Mouse (Mus musculus) embryo, embryonic 11.5 days (tissue): ENCODE measurements around the gene Acyp1.
"Not testable (repeated sequence)": the region's sequence is repeated elsewhere in the genome, so short reads cannot be mapped to it uniquely, and the experiment has no call there.

Experiments used
- DNase-seq: peaks from one replicate; pipeline ENCODE4 v3.0.0-alpha.2; 2012; ENCODE audit warnings: low read depth, low spot score

Acyp1 gene

DNA sequence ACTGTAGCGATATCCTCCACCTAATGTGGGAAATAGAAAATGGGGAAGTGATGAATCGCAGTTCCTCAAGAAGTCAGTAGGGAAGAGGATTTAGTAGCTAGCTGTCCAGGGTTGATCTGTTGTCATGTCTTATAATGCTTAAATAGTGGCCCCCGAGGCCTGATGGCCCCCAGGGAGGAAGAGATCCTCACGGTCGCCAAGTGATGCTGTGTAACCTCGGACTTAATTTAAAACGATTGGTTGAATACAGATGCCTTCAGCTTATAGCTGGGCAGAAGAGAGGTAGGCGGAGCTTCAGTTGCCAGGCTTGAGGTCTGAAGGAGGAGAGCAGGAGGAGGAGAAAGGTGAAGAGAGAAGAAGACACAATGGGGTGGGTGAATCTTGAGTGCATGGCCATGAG is 3.9 kb downstream of the Acyp1 start:
- no peak for DNase-seq

DNA sequence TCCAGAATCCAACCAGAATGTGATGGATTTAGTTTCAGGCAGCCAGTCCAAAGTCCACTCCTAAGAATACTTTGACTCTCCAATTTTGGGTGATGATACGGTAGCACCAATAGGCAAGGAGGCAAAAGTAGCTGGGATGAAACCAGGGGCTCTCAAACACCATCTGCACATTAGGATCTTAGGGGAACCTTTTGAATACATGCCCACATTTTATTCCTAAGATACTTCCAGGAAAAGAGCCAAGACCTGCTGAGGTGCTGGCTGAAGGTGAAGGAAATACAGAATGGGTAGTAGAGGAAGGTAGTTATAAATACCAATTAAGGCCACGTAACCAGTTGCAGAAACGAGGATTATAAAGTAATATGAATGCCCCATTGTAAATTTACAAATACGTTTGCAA is 6.5 kb downstream of the Acyp1 start:
- DNase-seq, result not testable (repeated sequence)

DNA sequence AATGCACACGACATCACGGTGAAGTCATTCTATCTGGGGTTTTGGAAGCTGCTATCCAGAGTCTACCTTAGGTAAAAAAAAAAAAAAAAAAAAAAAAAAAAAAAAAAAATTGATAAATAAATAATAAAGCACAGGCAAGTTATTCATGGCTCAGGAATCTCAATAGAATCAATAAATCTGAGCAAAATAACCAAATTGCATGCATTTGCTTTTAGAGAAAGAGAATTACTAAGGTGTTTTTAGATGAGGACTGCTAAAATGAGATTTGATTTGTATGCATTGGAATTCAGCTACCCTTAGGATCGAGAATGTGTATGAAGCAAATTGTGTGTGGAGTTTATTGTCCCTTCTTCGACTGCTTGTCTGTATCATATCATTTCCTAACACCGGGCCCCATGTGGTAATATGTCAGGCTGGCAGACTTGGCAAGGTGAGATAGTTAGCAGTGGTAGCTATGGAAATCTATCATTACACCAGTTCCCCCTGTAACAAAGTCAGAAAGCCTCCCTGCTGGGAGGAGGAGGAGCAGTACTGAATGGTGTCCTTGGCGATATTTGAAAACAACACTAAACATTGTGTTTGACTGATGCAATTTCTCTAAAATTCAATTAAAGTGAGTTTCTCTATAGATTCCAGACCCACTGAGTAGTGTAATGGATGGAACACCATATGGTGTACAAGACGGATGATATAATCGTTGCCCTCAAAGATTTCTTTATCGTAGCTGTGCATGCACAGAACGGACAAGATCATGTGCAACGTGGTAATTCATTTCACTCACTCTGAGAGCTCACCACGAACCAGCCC is 7.2 kb downstream of the Acyp1 start:
- no peak for DNase-seq

DNA sequence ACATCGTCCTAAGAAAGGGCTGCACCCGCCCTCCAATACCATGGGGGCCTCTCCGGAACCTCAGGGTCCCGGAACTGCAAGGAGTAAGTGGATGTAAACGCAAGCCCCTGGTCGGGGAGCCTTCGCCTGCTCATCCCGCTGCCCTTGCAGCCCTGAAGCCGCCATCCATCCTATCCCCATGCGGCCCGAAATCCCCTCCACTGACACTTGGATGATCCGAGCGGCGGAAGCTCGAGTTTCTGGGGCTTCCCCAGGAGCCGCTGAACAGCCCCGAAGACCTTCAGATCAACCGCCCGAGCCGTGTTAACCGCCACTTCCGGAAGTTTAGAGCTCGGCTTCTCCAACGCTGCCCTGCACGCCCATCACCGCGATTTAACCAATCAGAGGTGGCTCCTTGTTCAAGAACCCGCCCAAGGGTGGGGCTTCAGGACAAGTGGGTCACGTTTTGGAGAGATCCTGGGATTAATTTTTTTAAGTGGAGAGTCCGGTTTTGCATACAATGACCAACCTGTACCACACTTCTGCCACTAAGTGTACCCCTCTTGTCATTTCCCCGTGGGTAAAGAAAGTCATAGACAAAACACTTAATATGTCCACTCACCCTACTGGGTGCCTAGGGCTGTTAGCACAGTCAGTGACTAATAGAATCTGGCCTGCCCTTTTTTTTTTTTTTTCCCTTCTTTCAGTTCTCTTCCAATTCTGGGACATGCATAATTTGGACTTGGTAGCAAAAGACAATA is 8.0 kb downstream of the Acyp1 start:
- peak; percentile 95 for DNase-seq

DNA sequence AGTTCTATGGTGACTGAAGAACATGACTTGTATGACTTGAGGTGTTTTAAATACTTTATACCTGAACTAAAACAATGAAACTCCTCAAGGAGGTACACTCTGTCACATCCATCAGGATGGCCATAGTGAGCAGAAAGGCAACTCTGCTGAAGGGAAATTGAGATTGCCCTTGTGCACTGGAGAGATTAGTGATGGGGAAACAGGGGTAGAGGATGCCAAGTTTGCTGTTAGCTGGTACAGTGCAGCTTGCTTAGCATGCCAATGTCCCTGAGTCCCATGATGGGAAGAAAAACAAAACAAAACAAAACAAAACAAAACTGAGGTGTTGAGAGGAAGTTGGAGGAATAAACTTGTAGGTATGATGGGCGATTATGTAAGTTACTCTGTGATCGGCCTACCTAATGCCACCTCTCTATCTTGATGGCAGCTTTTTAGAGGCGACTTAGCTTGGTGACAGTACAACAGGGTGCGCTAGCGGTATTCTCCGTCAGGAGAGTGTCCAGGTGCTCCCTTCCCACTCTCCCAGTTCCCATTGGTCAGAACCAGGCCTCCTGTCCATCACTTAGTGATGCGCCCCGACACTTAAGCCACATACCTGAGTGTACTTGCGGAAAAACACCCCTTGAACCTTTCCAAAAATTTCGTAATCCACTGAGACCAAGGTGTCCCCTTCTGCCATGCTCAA is 8.7 kb downstream of the Acyp1 start:
- no peak for DNase-seq

DNA sequence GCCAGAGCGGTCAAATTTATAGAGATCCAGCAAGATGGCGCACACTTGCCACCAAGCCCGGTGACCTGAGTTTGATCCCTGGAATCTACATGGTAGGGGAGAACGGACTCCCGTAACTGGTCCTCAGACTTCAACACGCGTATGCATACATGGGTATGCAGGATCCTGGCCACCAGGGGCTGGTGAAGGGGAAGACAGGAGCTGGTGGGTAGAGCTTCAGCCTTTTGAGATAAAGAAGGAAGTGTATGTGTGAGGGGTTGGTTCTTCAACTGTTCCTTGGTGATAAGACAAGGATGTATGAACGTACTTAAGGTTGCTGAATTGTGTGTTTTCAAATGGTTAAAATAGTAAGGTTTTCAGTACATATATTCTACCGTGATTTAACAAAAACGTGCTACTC is 9.3 kb downstream of the Acyp1 start:
- DNase-seq, result no peak

GRCm38 (mm10) chr12:85276273-85276672 is 12.0 kb downstream of the Acyp1 start:
- no peak for DNase-seq

- DNase-seq, result no peak
These were observed 14.7 kb downstream of the Acyp1 start for GRCm38 (mm10) chr12:85273508-85273907.

DNA sequence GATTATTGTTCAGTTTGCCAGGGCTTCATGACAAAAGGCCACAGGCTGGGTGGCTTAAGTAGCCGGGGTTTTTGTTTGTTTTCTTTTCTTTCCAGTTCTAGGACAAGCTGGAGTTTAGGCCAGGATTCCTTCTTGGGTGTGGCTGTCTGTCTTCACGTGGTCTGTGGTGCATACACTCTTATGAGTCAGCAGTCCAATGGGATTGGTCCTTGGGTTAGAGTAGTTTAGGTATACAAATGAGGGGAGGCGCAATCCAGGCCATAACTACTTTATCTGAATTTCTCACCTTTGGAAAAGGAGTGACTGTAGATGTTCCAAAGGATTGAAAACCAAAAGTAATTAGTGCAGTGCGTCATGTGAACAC is 16.4 kb downstream of the Acyp1 start:
- DNase-seq, result no peak

DNA sequence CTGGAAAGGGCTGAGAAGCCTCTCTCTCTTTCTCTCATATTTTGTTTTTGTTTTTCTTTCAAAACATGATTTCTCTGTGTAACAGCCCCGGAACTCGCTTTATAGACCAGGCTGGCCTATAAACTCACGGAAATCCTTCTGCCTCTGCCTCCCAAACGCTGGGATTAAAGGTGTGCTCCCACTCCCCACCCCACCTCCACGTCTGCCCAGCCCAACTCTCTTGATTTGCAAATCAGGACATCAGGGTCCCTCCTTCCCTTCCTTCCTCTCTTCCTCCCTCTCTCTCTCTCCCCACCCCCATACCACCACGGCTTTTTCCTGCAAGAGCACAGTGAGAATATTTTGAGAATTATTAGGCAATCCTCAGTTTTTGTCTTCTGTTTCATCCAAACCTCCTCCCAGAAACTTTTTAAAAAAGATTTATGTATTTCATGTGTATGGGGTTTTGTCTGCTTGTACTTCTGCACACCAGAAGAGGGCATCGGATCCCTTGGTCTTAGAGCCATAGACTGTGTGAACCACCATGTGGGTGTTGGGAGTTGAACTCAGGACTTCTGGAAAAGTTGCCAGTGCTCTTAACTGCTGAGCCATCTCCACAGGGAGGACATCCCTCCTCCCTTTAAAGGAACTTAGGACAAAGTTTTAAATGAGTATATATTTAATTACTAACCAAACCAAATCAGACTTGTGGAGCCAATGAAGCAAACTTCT is 17.0 kb downstream of the Acyp1 start:
- no peak for DNase-seq

DNA sequence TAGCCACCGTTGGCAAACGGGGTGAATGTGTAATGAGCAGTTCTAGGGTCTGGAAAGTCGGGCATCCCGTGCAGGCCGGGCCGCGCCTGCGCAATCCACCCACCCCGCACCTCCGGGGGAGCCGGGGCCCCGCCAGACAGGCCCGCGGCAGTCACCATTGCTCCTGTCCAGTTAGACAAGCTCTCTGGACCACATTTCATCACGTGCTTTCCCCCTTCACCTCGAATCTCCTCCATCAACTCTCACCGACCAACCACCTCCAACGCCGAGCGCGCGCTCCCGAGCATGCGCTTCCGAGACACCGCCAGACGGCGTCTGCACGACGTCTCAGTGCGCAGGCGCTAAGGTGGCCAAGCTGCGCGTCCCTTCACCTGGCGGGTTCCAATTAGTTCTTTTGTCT is 17.9 kb downstream of the Acyp1 start, which contains the start of gene Mlh3:
Mlh3 (minus strand) TSS at position 281 of the 400 bp plus-strand sequence.
- DNase-seq, result peak; percentile 80

DNA sequence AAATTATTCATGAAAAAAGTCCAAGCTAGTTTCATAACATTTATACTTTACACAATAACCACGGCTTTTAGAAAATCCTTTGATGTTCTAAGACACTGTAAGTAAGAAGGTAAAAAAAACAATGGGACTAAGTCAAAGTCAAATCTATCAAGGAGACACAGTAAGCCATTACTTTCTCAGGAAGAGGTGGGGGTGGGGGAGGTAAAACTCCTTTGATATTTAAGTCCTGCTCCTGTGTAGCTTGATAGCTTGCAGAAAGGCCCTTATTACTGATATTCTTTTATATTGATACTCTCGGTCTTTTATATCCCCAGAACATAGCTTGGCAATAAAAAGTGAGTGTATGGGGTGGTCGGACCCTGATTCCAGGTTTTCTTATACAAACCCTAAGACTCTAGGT is 18.4 kb downstream of the Acyp1 start:
- DNase-seq, result no peak

DNA sequence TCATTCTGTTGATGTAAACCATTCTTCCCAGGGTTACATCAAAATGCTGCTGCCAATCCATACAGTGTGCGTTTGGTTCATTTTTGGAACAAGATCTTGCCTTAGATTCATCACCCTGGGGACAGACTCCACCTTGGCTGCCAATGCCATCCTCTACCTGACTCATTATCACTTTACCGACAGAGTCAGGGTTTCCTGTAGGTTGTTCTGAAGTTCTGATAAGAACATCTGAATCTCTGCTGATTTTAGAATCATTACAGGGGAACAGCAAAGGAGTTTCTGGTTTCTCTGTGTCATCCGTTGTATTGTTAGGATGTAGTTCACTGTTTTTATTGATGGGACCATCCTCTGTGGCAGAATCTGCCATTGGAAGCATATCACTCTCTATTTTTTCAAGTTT is 22.0 kb downstream of the Acyp1 start:
- no peak for DNase-seq

GRCm38 (mm10) chr12:85264940-85265339 is 23.3 kb downstream of the Acyp1 start:
- DNase-seq, result no peak

GRCm38 (mm10) chr12:85264531-85264930 is 23.7 kb downstream of the Acyp1 start:
- no peak for DNase-seq

DNA sequence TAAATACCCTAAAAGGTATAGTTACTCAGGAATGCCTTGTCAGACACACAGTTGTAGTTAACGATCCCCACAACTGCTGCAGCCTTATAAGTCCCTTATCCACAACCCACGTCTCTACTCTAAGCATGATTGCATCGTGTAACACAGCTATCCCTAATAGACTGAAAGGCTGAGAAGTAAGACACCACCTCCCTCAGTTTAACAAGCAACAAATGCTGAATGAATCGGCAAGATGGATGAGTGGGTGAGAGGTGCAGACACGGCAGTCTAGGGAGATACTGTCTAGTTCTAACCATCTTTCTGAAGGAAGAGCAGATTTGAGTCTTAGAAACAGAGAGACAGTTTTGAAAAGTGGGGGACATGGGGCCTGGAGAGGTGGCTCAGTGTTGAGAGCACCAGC is 25.0 kb downstream of the Acyp1 start:
- DNase-seq, result no peak

- DNase-seq, result peak; percentile 54
These were observed 25.7 kb downstream of the Acyp1 start for GRCm38 (mm10) chr12:85262489-85262888.

- DNase-seq, result no peak
These were observed 31.1 kb downstream of the Acyp1 start for GRCm38 (mm10) chr12:85257008-85257639.

DNA sequence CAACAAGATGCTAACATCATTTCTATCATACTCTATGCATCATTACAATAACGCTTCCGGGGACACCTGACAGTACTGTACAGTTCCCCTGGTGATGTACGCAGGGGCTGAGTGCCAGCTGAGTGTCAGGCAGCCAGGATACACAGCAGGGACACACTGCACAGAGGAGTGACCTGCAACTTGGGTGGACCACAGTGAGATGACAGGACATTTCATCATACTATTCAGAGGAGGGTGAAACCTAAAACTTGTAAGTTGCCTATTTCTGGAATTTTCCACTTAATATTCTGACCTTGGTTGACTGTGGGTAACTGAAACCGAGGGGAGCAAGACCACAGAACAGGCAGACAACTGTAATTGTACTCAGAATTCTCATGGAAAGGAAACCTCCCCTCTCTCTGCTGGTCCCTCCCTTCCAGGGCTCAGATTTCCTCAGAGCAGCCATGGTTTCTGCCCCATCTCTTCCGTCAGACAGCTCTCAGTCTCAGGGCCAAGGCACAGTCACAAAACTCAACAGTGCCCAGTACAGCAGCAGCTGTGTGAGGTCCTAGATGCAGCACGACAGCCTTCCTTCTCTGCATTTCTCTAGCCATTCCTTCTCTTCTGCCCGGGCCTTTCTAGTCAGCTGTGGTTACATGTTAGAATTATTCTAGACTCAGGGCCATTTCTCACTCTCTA is 32.0 kb downstream of the Acyp1 start:
- DNase-seq, result no peak

DNA sequence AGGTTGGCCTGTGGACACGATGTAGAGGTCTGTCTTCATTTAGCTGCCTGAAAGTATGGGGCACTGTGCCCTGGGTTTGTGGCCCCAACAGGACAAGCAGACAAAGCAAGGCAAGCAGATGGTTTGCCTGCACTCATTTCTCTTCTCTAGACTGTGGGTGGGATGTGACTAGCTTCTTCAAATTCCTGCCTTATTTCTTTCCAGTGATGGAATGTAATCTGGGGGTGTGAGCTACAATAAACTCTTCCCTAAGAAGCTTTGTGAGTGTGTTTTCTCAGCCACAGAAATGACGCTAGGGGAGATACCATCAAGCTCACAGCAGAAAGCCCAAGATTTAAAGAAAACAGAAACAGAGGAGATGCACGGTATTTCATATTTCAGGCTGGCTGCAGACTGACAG is 36.2 kb downstream of the Acyp1 start:
- no peak for DNase-seq

DNA sequence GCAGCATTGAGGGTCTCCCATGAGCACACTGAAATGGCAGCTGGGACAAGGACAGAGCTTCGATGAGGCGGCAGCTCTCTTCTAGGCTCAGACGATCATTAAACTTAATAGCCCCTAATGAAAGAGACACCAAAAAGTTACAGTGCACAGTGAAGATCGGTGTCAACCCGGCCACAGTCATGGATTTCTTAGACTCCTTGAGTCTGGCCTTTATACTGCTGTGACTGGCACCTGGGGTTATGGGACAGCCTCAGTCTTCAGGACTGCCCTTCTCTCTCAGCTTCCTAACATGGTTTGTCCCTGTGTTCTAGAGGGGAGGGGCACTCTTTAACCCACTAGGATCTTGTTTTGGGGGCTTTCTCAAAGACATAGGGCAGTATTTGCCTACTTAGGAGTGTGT is 50.7 kb downstream of the Acyp1 start:
- DNase-seq, result no peak
